Mouse (Mus musculus): ENCODE measurements around the gene Rnf8.
A peak's percentile ranks its signal among the peaks of the same experiment; 100 is the strongest.
"Not testable (repeated sequence)": the region's sequence is repeated elsewhere in the genome, so short reads cannot be mapped to it uniquely, and the experiment has no call there.

Gene Rnf8

GRCm38 (mm10) chr17:29614115-29615023, at the start of gene Rnf8, which contains the start of gene Gm28043:
Gene Rnf8 (plus strand): TSS chr17:29614790.
Gene Gm28043 (plus strand): TSS chr17:29614876.
- peak; percentile 83 for DNase-seq (ENCODE audit: low read depth, low spot score)

DNA sequence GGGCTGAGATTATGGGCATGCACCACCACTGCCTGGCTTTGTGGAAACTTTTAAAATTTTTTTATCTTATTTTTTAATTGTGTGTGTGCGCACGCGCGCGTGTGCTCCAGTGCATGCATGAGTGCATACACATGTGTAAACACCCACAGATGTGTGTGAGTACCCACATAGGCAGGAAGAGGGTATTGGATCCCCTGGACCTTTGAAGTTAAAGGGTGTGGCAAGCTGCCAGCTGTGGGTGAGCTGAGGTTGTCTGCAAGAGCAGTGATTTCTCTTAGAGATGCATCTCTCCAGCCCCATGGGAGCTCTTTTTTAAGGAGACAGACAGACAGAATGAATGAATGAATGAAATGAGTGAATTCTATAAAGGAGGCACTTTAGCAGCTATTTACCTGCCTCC, 49.1 kb upstream of the Rnf8 start:
- no peak for DNase-seq (ENCODE audit: low read depth, low spot score)

- no peak for DNase-seq (ENCODE audit: low read depth, low spot score)
Observed at GRCm38 (mm10) chr17:29568435-29568834, 46.2 kb upstream of the Rnf8 start.

DNA sequence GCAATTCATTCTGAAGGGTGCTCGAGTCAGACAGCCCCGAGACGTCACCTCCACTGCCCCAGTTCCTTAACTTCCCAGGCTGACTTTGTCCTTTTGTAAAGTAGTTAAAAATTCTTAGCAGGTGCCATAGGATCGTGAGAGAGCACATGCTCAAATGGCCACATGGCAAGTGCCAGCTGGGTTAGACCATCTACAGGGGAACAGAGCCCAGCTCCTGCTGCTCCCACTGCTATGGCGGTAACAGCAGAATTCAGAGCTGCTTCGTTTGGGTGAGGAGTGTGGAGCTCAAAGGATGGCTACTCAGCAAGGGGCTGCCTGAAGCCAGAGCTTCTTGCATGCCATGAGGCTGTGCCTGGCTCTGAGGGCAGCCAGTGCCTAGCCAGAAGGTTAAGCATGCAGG, 44.8 kb upstream of the Rnf8 start:
- no peak for DNase-seq (ENCODE audit: low read depth, low spot score)

DNA sequence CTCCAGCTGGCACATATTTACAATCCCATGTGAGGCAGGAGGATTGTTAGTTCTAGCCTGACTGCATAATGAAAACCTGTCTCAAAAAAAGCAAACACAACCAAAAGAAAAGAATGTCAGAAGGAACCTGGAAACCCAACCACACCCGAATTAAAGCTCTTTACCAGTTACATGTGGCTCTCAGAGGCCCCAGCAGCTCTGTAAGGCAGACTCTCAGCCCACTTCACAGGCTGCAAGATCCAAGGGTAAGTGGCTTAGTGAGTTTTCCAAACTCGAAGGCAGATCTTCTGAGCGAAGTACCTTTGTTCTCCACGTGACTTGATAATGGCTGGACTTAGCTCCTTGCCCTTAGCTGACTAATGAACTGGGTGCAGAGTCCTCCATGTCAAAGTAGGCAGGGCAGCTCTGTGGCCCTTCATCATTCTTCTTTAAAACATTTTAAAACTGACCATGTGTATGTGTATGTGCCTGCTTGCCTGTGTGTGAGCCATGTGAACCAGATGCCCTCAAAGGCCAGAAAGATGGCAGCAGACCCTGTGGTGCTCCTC, 34.9 kb upstream of the Rnf8 start:
- DNase-seq (ENCODE audit: low read depth, low spot score): no peak

- DNase-seq (ENCODE audit: low read depth, low spot score): no peak
Observed at GRCm38 (mm10) chr17:29583569-29583968, 31.0 kb upstream of the Rnf8 start.

DNA sequence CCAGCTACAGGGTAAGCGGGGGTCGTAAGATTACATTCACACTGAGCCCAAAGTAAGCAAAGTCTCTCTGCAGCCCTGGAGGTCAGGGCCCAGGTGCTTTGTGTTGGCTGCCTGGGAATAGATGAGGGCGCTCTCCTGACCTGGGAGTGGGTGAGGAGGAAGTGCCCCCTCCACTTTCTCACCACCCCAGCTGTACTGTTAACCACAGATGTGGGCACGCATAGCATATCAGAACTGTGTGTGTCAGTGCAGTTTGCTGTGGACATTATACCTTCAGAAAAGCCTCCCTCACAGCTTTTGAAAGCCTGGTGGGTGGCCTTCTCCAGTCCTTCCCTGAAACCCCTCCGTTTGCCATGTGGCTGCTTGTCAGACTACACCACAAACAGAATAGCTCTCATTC, 30.3 kb upstream of the Rnf8 start:
- no peak for DNase-seq (ENCODE audit: low read depth, low spot score)

GRCm38 (mm10) chr17:29584737-29585136, 29.9 kb upstream of the Rnf8 start:
- DNase-seq (ENCODE audit: low read depth, low spot score): no peak

DNA sequence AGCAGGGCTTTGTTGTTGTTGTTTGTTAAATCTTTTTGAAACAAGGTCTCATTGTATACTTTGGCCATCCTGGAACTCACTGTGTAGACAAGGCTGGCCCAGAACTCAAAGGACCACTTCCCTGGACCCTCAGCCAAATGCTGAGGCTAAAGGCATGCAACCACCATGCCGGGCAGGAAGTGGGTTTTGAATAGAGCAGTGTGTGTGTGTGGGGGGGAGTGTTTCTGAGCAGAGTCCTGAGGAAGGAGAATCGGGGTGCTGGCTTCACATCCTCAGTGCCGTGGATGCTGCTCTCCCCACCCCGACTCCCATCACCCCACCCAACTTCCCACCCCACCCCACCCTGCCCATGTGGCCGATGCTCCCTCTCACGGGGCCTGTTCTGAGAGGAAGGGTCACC, 29.1 kb upstream of the Rnf8 start:
- no peak for DNase-seq (ENCODE audit: low read depth, low spot score)

DNA sequence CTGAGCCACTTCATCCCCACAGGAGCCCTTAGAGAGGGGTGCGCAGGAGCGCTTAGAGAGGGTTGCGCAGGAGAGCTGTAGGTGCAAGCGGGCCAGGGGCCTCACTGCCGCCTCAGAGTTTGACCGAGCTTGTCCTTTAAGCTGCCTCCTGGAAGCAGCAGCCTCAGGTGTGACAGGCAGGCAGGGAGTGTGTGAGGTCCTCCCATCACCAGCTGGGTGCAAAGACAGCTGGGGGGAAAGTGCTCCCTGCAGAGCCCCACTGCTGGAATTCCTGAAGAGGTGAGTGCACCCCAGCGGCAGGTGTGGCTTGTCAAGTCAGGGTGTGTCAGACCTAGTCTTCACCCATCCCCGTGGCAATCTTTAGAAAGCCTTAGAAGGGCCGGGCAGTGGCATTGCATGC, 27.7 kb upstream of the Rnf8 start:
- DNase-seq (ENCODE audit: low read depth, low spot score): no peak

- no peak for DNase-seq (ENCODE audit: low read depth, low spot score)
Observed at GRCm38 (mm10) chr17:29589221-29589898, 25.2 kb upstream of the Rnf8 start.

DNA sequence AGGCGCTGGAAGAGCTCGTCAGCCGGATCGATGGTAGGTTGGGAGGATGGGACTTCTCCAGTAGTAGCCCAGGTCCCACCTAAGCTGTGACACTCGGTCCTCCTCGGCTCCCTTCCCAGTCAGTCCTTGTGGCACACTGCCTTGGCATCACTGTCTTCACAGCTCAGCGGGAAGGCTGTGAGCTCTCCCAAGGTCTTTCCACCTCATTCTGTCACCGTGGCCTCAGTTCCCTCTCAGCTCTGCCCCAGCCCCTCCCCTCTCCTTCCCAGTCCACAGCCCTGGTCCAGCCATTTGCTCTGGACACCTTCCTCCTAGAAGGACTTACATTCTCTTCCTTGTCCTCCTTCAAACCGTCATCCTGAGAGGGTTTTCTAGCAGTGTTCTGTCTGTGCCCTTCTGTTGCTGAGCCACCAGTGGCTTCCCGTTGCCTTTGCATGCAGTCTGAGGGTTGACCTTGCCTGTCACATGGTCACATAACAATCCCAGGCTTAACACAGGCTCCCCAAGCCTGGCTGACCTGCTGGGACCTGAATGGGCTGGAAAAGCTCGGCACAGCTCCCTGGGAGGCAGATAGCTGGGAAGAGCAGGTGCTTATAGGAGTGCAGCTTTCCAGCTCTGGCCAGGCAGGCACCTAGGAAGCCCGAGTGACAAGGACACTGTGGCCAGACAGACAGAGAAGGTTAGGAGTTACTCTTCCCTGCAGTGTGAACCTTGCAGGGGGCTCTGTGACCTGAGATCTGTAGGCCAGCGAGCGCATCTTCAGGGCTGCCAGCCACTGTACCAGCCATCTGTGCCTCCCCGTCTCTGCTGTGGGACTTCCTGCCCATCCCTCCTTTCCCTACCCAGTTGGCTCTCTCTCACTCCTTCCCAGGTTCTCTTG, 18.5 kb upstream of the Rnf8 start:
- no peak for DNase-seq (ENCODE audit: low read depth, low spot score)

GRCm38 (mm10) chr17:29596771-29597132, 17.8 kb upstream of the Rnf8 start:
- DNase-seq (ENCODE audit: low read depth, low spot score): no peak

GRCm38 (mm10) chr17:29599051-29599450, 15.5 kb upstream of the Rnf8 start:
- DNase-seq (ENCODE audit: low read depth, low spot score): no peak

- no peak for DNase-seq (ENCODE audit: low read depth, low spot score)
Observed at GRCm38 (mm10) chr17:29599537-29599936, 15.1 kb upstream of the Rnf8 start.

DNA sequence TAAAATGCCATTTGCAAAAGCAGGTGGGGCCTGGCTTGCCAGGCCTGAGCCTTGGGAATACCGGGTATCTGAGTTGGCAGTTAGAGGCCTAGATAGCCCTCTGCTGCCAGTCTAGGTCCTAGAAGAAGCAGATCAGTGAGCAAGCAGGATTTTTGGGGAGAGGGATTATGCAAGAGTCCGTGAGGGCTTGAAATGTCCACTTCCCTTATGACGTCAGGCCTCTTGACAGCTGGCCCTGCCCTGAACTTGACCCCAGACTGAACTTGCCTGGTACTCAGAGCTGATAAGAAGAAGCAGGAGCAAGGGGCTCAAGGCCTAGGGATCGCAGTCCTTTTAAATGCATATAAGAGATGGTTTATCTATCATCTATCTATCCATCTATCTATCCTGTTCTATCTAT, 13.2 kb upstream of the Rnf8 start:
- DNase-seq (ENCODE audit: low read depth, low spot score): no peak

DNA sequence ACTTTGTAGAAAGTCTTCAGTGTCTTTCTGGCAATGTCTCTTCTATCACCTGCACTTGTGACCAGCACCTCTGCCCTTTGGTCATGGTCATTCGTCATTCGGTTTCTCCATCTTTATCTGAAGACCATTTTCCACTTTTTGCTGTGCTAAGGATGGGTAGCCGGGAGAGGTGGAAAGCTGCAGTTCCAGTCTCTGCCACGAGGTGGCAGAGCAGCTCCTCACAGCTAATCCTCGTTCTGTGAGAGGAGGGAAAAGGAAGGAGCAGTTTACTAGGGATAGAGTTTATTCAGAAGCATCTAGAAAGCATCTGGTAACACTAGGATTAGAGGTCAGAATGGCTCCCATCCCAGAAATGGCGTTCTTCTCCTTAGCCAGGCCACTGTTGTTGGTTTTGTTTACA, 11.3 kb upstream of the Rnf8 start:
- DNase-seq (ENCODE audit: low read depth, low spot score): no peak

- not testable (repeated sequence) for DNase-seq (ENCODE audit: low read depth, low spot score)
Observed at GRCm38 (mm10) chr17:29613453-29613852, 1.1 kb upstream of the Rnf8 start.

DNA sequence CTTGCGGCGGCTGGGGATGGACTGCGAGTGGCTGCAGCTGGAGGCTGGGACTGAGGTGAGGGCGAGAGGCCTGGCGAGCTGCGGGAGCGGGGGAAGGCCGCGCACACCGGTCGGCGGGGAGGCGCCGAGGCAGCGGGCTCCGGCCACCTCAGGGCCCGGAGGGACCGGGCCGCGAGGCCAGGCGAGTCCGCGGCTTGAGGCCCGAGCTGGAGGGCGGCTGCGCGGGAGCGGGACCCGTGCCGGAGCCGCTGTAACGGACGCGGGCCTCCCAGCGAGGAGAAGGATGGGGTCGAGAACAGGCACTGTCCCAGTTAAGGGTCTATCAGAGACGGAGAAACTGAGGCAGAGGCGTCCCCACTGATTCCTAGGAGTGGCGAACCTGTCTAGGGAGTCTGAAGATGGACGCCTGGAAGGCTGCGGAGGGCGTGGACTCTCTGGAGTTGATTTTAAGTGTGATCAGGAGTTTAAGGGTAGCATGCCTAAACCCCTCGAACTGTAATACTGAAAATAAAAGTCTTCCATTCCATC, 498 bp downstream of the Rnf8 start:
- DNase-seq (ENCODE audit: low read depth, low spot score): no peak

- DNase-seq (ENCODE audit: low read depth, low spot score): no peak
Observed at GRCm38 (mm10) chr17:29615616-29616015, 1.0 kb downstream of the Rnf8 start.

DNA sequence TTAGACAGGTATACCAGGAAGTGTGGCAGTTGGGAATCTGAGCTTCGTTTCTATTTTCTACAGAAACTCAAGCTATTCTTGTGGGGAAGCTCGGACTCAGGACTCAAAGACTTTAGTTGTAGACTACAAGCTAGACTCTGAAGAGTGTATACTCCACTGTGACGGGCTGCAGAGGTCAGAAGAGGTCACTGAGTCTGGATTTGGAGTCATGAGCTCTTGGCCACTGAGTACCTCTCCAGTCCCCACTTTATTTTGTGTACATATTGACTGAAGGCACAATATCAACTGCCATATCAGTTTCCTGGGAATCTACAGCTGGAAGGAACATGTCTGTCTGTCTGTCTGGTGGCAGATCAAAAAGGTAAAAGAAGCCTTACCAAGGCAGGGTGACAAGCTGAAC, 4.6 kb downstream of the Rnf8 start:
- no peak for DNase-seq (ENCODE audit: low read depth, low spot score)

GRCm38 (mm10) chr17:29623488-29623887, 8.9 kb downstream of the Rnf8 start:
- DNase-seq (ENCODE audit: low read depth, low spot score): no peak
